Mouse (Mus musculus): ENCODE measurements around the gene Cstad. TPM values are rescaled to one million over a fixed set of nuclear protein-coding genes. Genes with fewer than 3 reads are reported as not detected.

The Cstad gene
- polyA plus RNA-seq, 1 experiment from 2014 or later = 1.6 TPM

- DNase-seq (ENCODE audit: low spot score) = no peak
- no peaks in the 10 kb centered on the region for H3K9me3 ChIP-seq (ENCODE audit: control insufficient read depth, low read length)
- no peak overlapping the region for H3K9ac ChIP-seq
- no peak overlapping the region for H3K27ac ChIP-seq
- H3K4me2 ChIP-seq (replicated peaks) = no peak overlapping the region
- H3K4me3 ChIP-seq (replicated peaks; ENCODE audit: low read length) = no peak overlapping the region
- peaks cover 59% of the 10 kb centered on the region for H3K4me1 ChIP-seq (replicated peaks; ENCODE audit: control insufficient read depth, insufficient read depth, low read length)
- no peaks in the 10 kb centered on the region for H3K36me3 ChIP-seq (replicated peaks; ENCODE audit: control insufficient read depth, insufficient read depth)
- ATAC-seq (ENCODE audit: low FRiP score) = no peak
- WGBS = 56% methylated on average over 5 of the region's 5 CpGs
- no peaks in the 10 kb centered on the region for H3K27me3 ChIP-seq (ENCODE audit: control insufficient read depth, insufficient read depth, low read length)
Measured at GRCm38 (mm10) chr2:30603731-30604130, 8.9 kb downstream of the Cstad start.

DNA sequence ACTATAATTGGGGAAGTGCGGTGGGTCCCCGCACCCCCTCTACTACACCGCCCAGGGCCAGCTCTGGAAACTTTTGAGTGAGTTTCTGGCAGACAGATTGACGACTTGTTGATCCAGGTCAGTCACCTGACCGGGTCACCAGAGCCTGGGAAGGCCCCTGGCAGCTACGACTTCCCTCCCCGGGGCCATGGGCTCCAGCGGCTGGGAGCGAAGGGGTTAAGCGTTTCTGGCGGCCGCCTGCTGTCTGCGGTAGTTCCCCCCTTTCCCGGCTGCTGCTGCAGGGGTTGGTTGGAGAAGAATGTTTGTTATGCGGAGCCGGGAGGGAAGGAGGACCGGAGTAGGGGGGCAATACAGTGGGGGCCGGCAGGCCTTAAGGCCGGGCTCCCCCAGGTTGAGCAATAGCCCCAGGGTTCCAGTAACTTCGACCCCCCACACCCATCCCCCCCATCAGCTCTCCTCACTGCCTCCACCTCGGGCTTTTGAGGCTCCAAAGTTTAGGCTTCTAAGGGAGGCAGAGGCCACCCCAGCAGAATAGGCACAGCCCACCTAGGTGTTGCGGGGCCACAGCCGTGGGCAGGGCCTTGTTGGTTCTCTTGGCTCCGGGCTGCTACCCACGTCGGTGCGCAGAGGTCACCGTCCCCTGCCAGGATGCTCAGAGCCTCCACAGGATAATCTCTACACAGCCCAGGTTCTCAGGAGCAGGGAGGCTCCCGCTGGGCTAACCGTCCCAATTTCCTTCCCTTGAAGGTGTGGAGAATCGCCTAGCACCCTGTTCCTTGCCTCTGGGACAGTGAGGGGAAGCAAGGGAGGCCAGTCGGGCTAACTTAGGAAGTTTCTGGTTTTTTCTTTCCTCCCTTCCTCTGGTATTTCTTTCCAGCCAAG lies 10.3 kb downstream of the Cstad start:
- Histone ChIP-seq H3K9me3 (ENCODE audit: control insufficient read depth, low read length) (no peaks in the 10 kb centered on the region), H3K27me3 (ENCODE audit: control insufficient read depth, insufficient read depth, low read length) (no peaks in the 10 kb centered on the region), H3K4me1 (replicated peaks; ENCODE audit: control insufficient read depth, insufficient read depth, low read length) (peaks cover 59% of the 10 kb centered on the region), H3K4me3 (replicated peaks; ENCODE audit: low read length) (no peak overlapping the region), H3K36me3 (replicated peaks; ENCODE audit: control insufficient read depth, insufficient read depth) (no peaks in the 10 kb centered on the region), H3K27ac (peak overlapping the region; percentile 92), H3K9ac (peak overlapping the region; percentile 44), H3K4me2 (replicated peaks) (peak overlapping the region; percentile 43)
- DNase-seq (ENCODE audit: low spot score) (no peak), ATAC-seq (ENCODE audit: low FRiP score) (peak; percentile 7; the same call in 1 of the 2 replicates)
- WGBS = 2% methylated on average over 32 of the region's 32 CpGs

DNA sequence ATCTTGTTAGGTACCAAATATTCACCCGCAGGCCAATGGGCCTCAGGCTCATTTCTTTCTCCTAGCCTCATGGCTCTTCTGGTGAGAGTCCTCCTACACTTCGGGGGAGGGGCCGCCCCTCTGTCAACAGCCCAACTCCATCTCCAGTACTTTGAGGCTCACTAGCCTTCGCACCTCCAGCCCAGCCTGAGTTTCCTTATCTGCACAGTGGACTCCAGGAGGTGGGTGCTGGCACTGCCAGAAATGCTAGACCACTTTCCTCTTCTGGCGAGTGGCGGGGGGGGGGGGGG lies 10.9 kb downstream of the Cstad start:
- H3K4me1 ChIP-seq (replicated peaks; ENCODE audit: control insufficient read depth, insufficient read depth, low read length) = peaks cover 54% of the 10 kb centered on the region
- no peak overlapping the region for H3K9ac ChIP-seq
- H3K27ac ChIP-seq = peak overlapping the region; percentile 92

GRCm38 (mm10) chr2:30606621-30607052 lies 11.8 kb downstream of the Cstad start:
- Histone ChIP-seq H3K4me2 (replicated peaks) (peak overlapping the region; percentile 19; the same call in 1 of the 2 replicates), H3K4me1 (replicated peaks; ENCODE audit: control insufficient read depth, insufficient read depth, low read length) (peaks cover 44% of the 10 kb centered on the region), H3K36me3 (replicated peaks; ENCODE audit: control insufficient read depth, insufficient read depth) (no peaks in the 10 kb centered on the region), H3K9ac (peak overlapping the region; percentile 41), H3K9me3 (ENCODE audit: control insufficient read depth, low read length) (no peaks in the 10 kb centered on the region), H3K27me3 (ENCODE audit: control insufficient read depth, insufficient read depth, low read length) (no peaks in the 10 kb centered on the region), H3K27ac (peak overlapping the region; percentile 92), H3K4me3 (replicated peaks; ENCODE audit: low read length) (no peak overlapping the region)
- DNase-seq (ENCODE audit: low spot score) (peak; percentile 73), ATAC-seq (ENCODE audit: low FRiP score) (peak; percentile 31)
- 8% methylated on average over 23 of the region's 23 CpGs for WGBS

More for the DNA sequence above, 10.9 kb downstream of the Cstad start:
- Histone ChIP-seq H3K27me3 (ENCODE audit: control insufficient read depth, insufficient read depth, low read length) (no peaks in the 10 kb centered on the region), H3K4me2 (replicated peaks) (no peak overlapping the region), H3K36me3 (replicated peaks; ENCODE audit: control insufficient read depth, insufficient read depth) (no peaks in the 10 kb centered on the region), H3K4me3 (replicated peaks; ENCODE audit: low read length) (no peak overlapping the region), H3K9me3 (ENCODE audit: control insufficient read depth, low read length) (no peaks in the 10 kb centered on the region)
- DNase-seq (ENCODE audit: low spot score) (no peak), ATAC-seq (ENCODE audit: low FRiP score) (no peak)
- WGBS = 26% methylated on average over 4 of the region's 6 CpGs

DNA sequence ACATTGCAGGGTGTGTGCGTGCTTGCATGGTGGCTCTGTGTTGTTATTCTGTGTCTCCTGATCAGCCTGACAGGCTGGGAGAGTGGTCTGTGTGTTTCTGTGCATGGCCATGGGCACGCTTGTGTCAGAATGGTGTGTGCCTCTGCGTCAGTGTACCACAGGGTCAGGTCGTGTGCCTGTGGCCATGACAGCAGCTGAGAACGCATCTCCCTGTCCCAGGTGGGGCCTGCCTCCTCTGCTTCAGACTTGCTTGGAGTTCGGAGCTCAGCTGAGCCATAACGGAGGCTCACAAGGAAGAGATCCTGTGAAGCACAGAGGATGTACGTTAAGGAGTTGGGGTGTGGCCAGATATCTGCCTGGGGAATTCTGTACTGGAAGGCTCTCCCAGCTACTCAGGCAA lies 13.1 kb downstream of the Cstad start:
- Histone ChIP-seq H3K4me1 (replicated peaks; ENCODE audit: control insufficient read depth, insufficient read depth, low read length) (peaks cover 42% of the 10 kb centered on the region), H3K4me3 (replicated peaks; ENCODE audit: low read length) (no peak overlapping the region), H3K9me3 (ENCODE audit: control insufficient read depth, low read length) (no peaks in the 10 kb centered on the region), H3K4me2 (replicated peaks) (no peak overlapping the region), H3K36me3 (replicated peaks; ENCODE audit: control insufficient read depth, insufficient read depth) (no peaks in the 10 kb centered on the region), H3K27me3 (ENCODE audit: control insufficient read depth, insufficient read depth, low read length) (no peaks in the 10 kb centered on the region), H3K9ac (peak overlapping the region; percentile 26; the same call in 1 of the 2 replicates), H3K27ac (peak overlapping the region; percentile 92)
- ATAC-seq (ENCODE audit: low FRiP score) = no peak
- no peak for DNase-seq (ENCODE audit: low spot score)
- 50% methylated on average over 8 of the region's 8 CpGs for WGBS

- H3K4me1 ChIP-seq (replicated peaks; ENCODE audit: control insufficient read depth, insufficient read depth, low read length) = peaks cover 45% of the 10 kb centered on the region
- no peak overlapping the region for H3K4me2 ChIP-seq (replicated peaks)
- DNase-seq (ENCODE audit: low spot score) = no peak
- no peaks in the 10 kb centered on the region for H3K27me3 ChIP-seq (ENCODE audit: control insufficient read depth, insufficient read depth, low read length)
- 47% methylated on average over 10 of the region's 10 CpGs for WGBS
- H3K9me3 ChIP-seq (ENCODE audit: control insufficient read depth, low read length) = no peaks in the 10 kb centered on the region
- no peak overlapping the region for H3K9ac ChIP-seq
- no peak for ATAC-seq (ENCODE audit: low FRiP score)
- no peak overlapping the region for H3K27ac ChIP-seq
- no peaks in the 10 kb centered on the region for H3K36me3 ChIP-seq (replicated peaks; ENCODE audit: control insufficient read depth, insufficient read depth)
- H3K4me3 ChIP-seq (replicated peaks; ENCODE audit: low read length) = no peak overlapping the region
Measured at GRCm38 (mm10) chr2:30608690-30609201, 13.9 kb downstream of the Cstad start.

GRCm38 (mm10) chr2:30613574-30613973 lies 18.7 kb downstream of the Cstad start:
- peak overlapping the region; percentile 91 for H3K27ac ChIP-seq
- peak overlapping the region; percentile 43 for H3K4me2 ChIP-seq (replicated peaks)
- ATAC-seq (ENCODE audit: low FRiP score) (peak; percentile 39; the same call in 1 of the 2 replicates), DNase-seq (ENCODE audit: low spot score) (peak; percentile 71)
- under 1% methylated on average over 18 of the region's 18 CpGs for WGBS
- H3K4me3 ChIP-seq (replicated peaks; ENCODE audit: low read length) = no peak overlapping the region
- H3K9ac ChIP-seq = peak overlapping the region; percentile 59
- H3K36me3 ChIP-seq (replicated peaks; ENCODE audit: control insufficient read depth, insufficient read depth) = no peaks in the 10 kb centered on the region
- no peaks in the 10 kb centered on the region for H3K9me3 ChIP-seq (ENCODE audit: control insufficient read depth, low read length)
- H3K4me1 ChIP-seq (replicated peaks; ENCODE audit: control insufficient read depth, insufficient read depth, low read length) = peaks cover 15% of the 10 kb centered on the region
- H3K27me3 ChIP-seq (ENCODE audit: control insufficient read depth, insufficient read depth, low read length) = no peaks in the 10 kb centered on the region

DNA sequence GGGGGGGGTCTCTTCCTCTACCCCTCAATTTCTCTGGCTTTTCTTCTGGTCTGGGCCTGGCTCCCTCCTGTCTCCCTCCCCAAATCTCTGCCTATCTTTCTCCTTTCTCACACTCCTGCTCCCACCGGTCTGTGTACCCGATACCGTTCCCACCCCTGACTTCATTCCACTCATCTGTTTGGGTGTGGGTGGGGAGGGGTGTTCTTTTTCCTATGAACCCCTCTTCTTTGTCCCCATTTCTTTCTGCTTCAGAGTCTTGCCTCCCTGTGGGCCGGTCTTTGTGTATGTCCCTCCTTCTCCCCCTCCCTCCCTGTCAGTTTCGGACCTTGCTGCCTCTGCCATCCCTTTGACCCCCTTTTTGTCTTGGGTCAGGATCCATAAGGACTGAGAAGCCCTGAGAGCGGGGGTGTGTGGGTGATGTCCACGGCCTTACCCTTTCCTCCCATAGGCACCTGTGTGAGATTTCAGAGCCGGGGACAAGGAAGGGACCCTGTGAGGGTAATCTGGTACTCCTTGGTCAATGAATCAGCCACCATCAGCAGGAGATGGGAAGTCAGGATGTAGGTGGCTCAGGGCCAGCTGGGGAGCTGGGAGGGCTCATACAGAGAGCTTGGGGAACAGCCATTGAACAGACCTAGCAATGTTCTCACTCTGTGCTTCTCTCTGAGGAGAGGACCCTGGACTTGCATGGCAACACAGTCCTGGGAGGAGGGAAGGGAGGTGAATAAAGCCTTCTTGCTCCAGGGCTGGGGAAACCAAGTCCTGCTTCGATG lies 19.5 kb downstream of the Cstad start:
- Histone ChIP-seq H3K9ac (peak overlapping the region; percentile 59), H3K4me2 (replicated peaks) (peak overlapping the region; percentile 43), H3K4me1 (replicated peaks; ENCODE audit: control insufficient read depth, insufficient read depth, low read length) (peaks cover 15% of the 10 kb centered on the region), H3K9me3 (ENCODE audit: control insufficient read depth, low read length) (no peaks in the 10 kb centered on the region), H3K27me3 (ENCODE audit: control insufficient read depth, insufficient read depth, low read length) (no peaks in the 10 kb centered on the region), H3K36me3 (replicated peaks; ENCODE audit: control insufficient read depth, insufficient read depth) (no peaks in the 10 kb centered on the region), H3K4me3 (replicated peaks; ENCODE audit: low read length) (no peak overlapping the region), H3K27ac (peak overlapping the region; percentile 91)
- 23% methylated on average over 9 of the region's 9 CpGs for WGBS
- no peak for DNase-seq (ENCODE audit: low spot score)
- ATAC-seq (ENCODE audit: low FRiP score) = 0 out of 2 replicates have a peak, but pooled peaks have one; percentile 3

DNA sequence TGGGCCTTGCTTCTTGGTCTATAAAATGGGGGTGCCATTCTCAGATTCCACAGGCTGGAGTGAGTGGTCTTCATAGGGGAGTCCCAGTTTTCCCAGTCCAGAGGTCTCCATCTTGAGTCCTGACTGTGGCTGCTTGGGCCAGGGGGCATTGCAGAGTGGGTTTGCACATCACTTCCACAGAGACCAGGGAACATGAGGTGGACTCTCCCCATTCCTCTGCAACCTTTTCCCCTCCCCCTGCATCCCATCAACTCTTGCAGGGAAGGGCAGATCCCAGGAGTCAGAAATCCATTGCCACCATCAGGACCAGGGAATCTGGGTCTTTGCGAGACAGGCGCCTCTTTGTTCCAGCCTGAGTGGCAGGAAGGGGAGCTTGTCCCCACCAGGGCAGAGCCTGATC lies 21.0 kb downstream of the Cstad start:
- Histone ChIP-seq H3K4me2 (replicated peaks) (no peak overlapping the region), H3K9ac (no peak overlapping the region), H3K27ac (no peak overlapping the region), H3K9me3 (ENCODE audit: control insufficient read depth, low read length) (no peaks in the 10 kb centered on the region), H3K4me1 (replicated peaks; ENCODE audit: control insufficient read depth, insufficient read depth, low read length) (peaks cover 15% of the 10 kb centered on the region), H3K36me3 (replicated peaks; ENCODE audit: control insufficient read depth, insufficient read depth) (no peaks in the 10 kb centered on the region), H3K27me3 (ENCODE audit: control insufficient read depth, insufficient read depth, low read length) (no peaks in the 10 kb centered on the region), H3K4me3 (replicated peaks; ENCODE audit: low read length) (no peak overlapping the region)
- ATAC-seq (ENCODE audit: low FRiP score) (no peak), DNase-seq (ENCODE audit: low spot score) (no peak)
- 84% methylated on average over 2 of the region's 2 CpGs for WGBS
